Mouse (Mus musculus) cerebellum, postnatal 25 days (tissue): ENCODE measurements around the gene Lin28b.
"Not testable (repeated sequence)": the region's sequence is repeated elsewhere in the genome, so short reads cannot be mapped to it uniquely, and the experiment has no call there.

Experiments
- DNase-seq, 2 experiments: peaks; one replicate each; pipeline ENCODE4 v3.0.0; 2021; ENCODE audit warnings: mixed read lengths in 2 of 2

Lin28b gene

GRCm38 (mm10) chr10:45410624-45411341 lies 75.4 kb downstream of the Lin28b start:
- DNase-seq: peak in 1 of 2 experiments; percentile 3

GRCm38 (mm10) chr10:45399702-45400243 lies 86.4 kb downstream of the Lin28b start:
- DNase-seq: no peak

- no peak for DNase-seq
Observed at GRCm38 (mm10) chr10:45398211-45398610, 88.0 kb downstream of the Lin28b start.

GRCm38 (mm10) chr10:45382637-45382958 lies 103.6 kb downstream of the Lin28b start:
- no peak for DNase-seq

GRCm38 (mm10) chr10:45381937-45382636 lies 104.1 kb downstream of the Lin28b start:
- DNase-seq: no peak

GRCm38 (mm10) chr10:45378269-45378668 lies 107.9 kb downstream of the Lin28b start:
- no peak for DNase-seq

- DNase-seq: peak; percentile 55 to 76
Observed at GRCm38 (mm10) chr10:45372994-45373692, 113.1 kb downstream of the Lin28b start.

GRCm38 (mm10) chr10:45370545-45370944 lies 115.7 kb downstream of the Lin28b start:
- DNase-seq: no peak

GRCm38 (mm10) chr10:45369639-45370038 lies 116.6 kb downstream of the Lin28b start:
- no peak for DNase-seq

- no peak for DNase-seq
Observed at GRCm38 (mm10) chr10:45366987-45367705, 119.0 kb downstream of the Lin28b start.

- DNase-seq: no peak
Observed at GRCm38 (mm10) chr10:45363396-45363795, 122.8 kb downstream of the Lin28b start.

GRCm38 (mm10) chr10:45356091-45356490 lies 130.1 kb downstream of the Lin28b start:
- no peak for DNase-seq

- not testable (repeated sequence) for DNase-seq
Observed at GRCm38 (mm10) chr10:45348143-45348542, 138.1 kb downstream of the Lin28b start.

GRCm38 (mm10) chr10:45345217-45345616 lies 141.0 kb downstream of the Lin28b start:
- DNase-seq: no peak

- no peak for DNase-seq
Observed at GRCm38 (mm10) chr10:45344381-45344780, 141.8 kb downstream of the Lin28b start.

GRCm38 (mm10) chr10:45339106-45339505 lies 147.1 kb downstream of the Lin28b start:
- no peak for DNase-seq

GRCm38 (mm10) chr10:45335434-45336422 lies 150.5 kb downstream of the Lin28b start, which contains the start of gene Bves:
TSS of gene Bves (plus strand) at chr10:45335772.
- peak; percentile 14 to 31 for DNase-seq

GRCm38 (mm10) chr10:45334925-45335324 lies 151.3 kb downstream of the Lin28b start:
- no peak for DNase-seq

- no peak for DNase-seq
Observed at GRCm38 (mm10) chr10:45328196-45329000, 157.8 kb downstream of the Lin28b start.
